Mouse (Mus musculus) c-Kit-positive CD71-positive TER-119-negative erythroid progenitor cells, embryonic 14.5 days (primary cell): ENCODE measurements around the gene Hist1h2bj.
"Not testable (repeated sequence)": the region's sequence is repeated elsewhere in the genome, so short reads cannot be mapped to it uniquely, and the experiment has no call there.

ENCODE experiments used
- DNase-seq: peaks from one replicate; pipeline ENCODE4 v3.0.0-alpha.2; 2013; ENCODE audit warnings: low read depth

Gene Hist1h2bj

DNA sequence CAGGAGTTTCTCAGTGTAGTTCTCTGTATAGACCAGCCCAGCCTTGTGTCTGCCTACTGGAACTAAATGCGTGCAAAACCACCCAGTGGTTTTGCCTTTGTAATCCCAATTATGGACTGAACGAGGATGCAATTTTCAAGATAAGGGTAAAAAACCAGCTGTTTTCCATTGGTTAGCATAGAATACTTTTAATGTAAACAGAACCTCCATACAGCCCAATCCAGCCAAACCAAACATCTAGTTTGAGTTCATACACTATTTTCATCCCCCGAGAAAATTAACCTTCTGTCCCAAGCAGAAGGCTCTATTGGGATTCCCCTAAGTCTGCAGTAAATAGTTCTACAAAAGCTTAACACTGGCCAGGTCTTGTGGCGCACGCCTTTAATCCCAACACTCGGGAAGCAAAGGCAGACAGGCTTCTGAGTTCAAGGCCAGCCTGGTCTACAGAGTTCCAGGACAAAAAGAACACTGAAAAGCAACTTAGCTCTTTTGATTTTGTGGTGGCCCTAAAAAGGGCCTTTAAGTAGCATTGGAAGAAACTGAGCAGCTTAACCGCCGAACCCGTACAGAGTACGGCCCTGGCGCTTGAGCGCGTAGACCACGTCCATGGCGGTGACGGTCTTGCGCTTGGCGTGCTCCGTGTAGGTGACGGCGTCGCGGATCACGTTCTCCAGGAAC, 2.4 kb upstream of the Hist1h2bj start:
- DNase-seq: no peak

GRCm38 (mm10) chr13:22041142-22041536, 1.9 kb upstream of the Hist1h2bj start, which contains the start of gene Hist1h4i:
Gene Hist1h4i, minus strand, starts transcription at chr13:22041362.
- peak; percentile 95 for DNase-seq

DNA sequence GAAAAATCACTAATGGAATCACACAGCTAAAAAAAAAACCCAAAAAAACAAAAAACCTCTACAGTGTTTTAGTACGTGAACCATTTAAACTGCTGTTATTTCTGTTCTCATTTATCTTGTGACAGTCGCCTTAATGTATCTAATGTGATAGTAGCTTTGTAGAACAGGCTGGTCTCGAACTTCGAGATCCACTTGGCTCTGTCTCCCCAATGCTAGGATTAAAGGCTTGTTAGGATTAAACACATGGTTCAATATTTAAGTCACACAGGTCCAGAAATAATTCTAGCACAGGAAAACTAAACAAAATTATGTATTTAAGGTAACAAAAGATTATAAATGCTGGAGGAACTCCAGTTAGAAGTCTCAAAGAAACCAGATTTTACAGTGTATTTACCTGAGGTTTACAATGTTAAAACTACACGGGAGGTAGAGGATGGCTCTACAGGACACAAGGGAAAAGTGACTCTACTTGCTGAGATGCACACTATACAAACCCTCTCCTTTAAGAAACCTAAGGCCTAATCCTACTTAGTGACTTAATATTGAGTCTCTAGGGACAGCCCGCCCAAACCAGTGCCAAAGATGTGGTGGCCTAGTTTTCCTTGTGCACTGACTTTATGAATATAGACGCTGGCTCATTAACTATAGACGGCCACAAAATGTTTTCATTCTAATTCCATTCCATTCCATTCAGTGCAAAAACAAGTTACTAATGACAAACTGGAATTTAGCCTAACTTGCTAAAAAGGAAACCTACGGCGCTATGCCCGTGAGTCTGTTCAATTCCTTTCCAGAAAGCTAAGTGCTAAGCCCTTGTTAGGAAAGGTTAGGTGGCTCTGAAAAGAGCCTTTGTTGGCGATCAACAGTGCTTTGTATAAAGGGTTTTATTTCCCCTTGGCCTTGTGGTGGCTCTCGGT, 1.1 kb upstream of the Hist1h2bj start:
- DNase-seq: peak; percentile 55

DNA sequence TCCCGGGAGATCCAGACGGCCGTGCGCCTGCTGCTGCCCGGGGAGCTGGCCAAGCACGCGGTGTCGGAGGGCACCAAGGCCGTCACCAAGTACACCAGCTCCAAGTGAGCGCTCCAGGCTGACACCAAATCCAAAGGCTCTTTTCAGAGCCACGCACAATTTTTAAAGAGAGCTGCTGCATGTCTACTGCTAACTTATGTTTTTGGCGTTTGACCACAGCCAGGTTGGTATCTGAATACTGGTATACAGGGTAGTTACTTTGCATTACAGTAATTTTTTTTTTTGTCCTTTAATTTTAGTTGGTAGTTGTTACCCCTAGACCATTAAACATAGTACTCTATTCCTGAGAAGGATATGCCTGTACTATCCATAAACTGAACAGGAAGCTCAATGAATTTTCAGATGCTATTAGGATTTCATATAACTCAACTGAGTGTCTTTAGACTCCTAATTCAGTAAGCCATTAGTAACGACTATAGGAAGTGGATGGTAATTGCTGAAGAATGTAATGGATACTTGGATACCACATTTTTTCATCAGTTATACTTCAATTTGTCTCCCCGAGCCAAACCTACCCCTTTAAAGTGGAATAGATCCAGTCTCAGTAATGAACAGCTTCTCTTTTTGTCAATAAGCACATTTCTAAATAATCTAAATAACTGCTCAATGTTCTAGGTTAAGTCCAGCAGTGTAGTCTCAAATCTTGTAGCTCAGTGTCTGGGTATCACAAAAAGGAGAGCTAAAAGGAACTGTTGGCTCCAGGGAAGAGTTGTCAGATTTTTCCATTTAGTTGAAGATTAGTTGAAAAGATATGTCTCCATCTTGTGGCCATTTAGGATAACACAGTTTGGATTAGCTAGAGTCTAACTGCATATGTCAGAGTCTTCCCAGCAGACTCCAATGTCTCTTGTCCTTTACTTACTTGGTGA, 753 bp downstream of the Hist1h2bj start:
- peak; percentile 71 for DNase-seq

GRCm38 (mm10) chr13:22044432-22045155, 1.6 kb downstream of the Hist1h2bj start:
- DNase-seq: no peak

DNA sequence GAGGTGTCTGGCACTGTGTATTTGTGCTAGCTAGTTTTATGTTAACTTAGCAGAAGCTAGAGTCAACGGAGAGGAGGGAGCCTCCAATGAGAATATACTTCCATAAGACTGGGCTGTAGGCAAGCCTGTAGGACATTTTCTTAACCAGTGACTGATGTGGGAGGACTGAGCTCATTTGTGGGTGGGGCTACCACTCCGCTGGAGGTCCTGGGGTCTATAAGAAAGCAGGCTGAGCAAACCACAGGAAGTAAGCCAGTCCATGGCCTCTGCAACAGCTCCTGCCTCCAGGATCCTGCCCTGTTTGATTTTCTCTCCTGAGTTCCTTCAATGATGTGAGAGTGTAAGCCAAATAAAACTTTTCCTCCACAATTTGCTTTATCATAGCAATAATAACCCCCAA, 2.3 kb downstream of the Hist1h2bj start:
- DNase-seq: no peak

DNA sequence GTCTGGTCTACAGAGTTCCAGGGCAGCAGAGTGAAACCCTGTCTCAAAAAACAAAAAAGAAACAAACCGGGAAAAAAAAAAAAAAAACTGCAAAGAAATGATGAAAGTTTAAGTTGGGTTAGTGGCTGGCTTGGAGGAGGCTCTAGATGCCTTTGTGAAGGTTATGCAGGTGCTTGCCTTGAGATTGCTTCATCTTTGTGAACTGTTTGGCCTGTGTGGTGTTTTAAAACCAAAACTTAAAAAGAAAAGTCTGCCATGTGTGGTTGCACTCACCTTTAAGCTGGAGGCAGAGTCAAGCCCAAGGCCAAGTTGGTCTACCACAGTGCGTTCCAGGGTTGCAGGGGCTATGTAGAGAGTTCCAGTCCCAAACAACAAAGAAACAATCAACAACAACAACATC, 6.0 kb downstream of the Hist1h2bj start:
- DNase-seq: no peak

- DNase-seq: no peak
Observed at GRCm38 (mm10) chr13:22049737-22050440, 6.9 kb downstream of the Hist1h2bj start.

DNA sequence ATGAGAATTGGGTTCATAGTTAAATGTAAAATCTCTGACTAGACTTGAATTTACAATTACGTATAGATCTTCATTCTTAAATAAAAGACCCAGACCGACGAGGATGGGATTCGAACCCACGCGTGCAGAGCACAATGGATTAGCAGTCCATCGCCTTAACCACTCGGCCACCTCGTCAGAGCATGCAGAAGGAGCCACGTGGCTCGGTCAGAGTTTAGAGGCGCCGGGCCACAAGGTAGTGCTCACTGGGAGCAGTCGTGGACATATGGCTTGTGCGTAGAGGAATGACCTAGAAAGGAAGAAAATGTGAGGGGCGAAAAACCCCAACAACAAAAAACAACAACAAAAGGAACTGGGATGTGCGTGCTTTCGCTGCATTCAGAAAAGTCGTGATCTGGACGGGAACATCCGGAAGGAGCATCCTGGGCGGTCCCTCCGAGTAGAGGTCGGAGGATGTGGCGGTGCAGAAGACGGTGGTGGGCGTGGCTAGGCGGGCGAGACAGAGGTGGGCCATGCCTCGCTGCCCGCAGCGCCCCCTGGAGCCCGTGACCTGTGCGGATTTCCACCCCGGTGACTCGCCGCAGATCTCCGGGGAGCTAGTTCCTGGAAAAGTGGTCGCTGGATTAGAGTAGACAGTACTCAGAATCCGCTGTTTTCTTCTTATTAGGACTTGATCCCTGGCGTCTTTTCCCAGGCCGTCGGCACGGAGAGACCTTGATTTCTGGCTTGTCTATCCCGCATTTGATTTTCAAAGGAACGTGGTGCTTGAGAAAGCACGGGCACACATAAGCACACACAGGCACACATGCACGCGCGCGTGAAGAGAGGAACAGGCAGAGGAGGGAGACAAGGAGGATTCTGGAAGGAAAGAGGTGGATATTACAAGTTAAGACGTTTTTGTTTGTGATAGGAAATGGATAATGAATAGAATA, 7.8 kb downstream of the Hist1h2bj start:
- peak; percentile 90 for DNase-seq

DNA sequence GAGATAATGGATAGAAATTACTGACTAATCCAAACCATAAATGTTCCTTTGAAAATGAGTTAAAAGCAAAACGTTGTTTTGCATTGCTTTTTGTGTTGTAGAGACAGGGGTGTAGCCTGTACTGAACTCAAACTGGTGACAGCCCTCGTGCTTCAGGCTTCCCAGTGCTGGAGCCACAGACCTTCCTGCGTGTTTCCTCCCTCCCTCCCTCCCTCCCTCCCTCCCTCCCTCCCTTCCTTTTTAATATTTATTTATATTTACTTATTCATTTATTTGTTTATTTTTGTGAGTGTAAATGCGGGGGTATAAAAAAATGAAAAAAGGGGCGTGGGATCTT, 8.5 kb downstream of the Hist1h2bj start:
- no peak for DNase-seq

DNA sequence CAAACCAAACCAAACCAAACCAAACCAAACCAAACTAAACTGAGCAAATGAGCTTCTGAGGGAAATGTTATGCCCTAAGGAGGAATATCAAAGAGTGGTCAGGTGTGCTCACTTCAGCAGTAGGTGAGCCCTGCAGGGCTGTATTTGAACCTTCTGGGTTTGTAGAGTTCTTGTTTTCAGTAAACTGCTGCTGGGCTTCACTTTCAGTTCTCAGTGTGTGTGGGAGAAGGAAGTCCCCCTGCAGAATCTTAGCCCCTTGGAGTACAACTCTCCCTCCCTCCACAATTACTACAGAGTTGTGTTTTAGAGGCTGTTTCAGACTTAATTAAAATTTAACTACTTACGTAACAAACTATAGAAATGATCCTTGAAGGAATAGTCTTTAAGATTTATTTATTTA, 10.7 kb downstream of the Hist1h2bj start:
- DNase-seq: no peak

GRCm38 (mm10) chr13:22061422-22061821, 18.4 kb downstream of the Hist1h2bj start:
- no peak for DNase-seq

DNA sequence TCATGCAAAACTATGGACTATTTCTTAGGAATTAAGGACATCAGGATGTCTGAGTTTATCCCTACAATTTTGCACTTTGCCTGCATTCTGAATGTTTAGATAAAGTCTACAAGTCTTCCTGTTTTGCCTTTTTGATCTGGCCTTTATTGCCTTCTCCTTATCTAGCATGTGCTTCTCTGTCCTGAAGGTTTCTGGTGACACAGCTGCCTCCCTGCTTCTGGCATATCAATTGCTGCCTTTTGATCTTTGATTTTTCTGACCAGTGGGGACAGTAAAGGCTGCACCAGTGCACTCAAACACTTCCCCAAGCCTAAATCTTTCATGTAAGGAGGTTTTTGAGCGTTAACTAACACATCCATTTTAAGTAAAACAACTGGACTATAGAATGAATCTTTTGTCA, 20.5 kb downstream of the Hist1h2bj start:
- DNase-seq: no peak

- not testable (repeated sequence) for DNase-seq
Observed at GRCm38 (mm10) chr13:22084140-22084539, 41.1 kb downstream of the Hist1h2bj start, which contains the start of gene Vmn1r188. Gene Vmn1r188, plus strand, starts transcription at chr13:22084440.
